Mouse (Mus musculus) olfactory bulb, adult 2 months (tissue): Measurements from ENCODE around the gene Sdc1.

Experiments used
- CTCF ChIP-seq: fragments of 200-500 bp; IDR thresholded peaks from 2 replicates; pipeline ENCODE4 v1.5.1; 2012; ENCODE audit warnings: low read depth, mild to moderate bottlenecking, low read length, moderate library complexity; ENCODE audit not compliant: insufficient read depth
- POLR2A ChIP-seq: fragments of 200-500 bp; IDR thresholded peaks from 2 replicates; pipeline ENCODE4 v1.6.1; 2012; ENCODE audit warnings: mild to moderate bottlenecking, low read depth, low read length, moderate library complexity; ENCODE audit not compliant: insufficient read depth

- TF ChIP-seq CTCF (no peak), POLR2A (no peak)
Measured at GRCm38 (mm10) chr12:8764221-8764930, 6.7 kb upstream of the Sdc1 start.
